ENCODE assay signal across 19 mouse cellular contexts in genomic region chr6:103610656-103611055, GRCm38 (mm10).
"Had no signal": no experiment of that assay in that cellular context is flagged by ENCODE, and none has a peak within 500 bp of the region (broad histone marks: within the 10 kb centered on the region; RNA-seq: fewer than 3 reads in every experiment).

No protein-coding gene starts in this region.

- H3K27ac ChIP-seq: liver, embryonic 13.5 days; liver, embryonic 15.5 days; lung, embryonic 15.5 days; macrophage; midbrain, embryonic 12.5 days; midbrain, embryonic 15.5 days; neural tube, embryonic 12.5 days; stomach, embryonic 15.5 days; stomach, postnatal 0 days had no signal

- ATAC-seq: liver, postnatal 0 days; lung, postnatal 0 days; midbrain, embryonic 15.5 days had no signal

- H3K4me2 ChIP-seq: liver, embryonic 13.5 days; liver, embryonic 15.5 days; lung, embryonic 15.5 days; midbrain, embryonic 12.5 days; midbrain, embryonic 15.5 days; neural tube, embryonic 12.5 days; stomach, embryonic 15.5 days had no signal

- H3K4me1 ChIP-seq: liver, embryonic 13.5 days; liver, embryonic 15.5 days; lung, embryonic 15.5 days; megakaryocyte, embryonic 14.5 days; neural tube, embryonic 12.5 days; stomach, embryonic 15.5 days had no signal

- H3K27me3 ChIP-seq: liver, embryonic 13.5 days; liver, embryonic 15.5 days; lung, embryonic 15.5 days; megakaryocyte, embryonic 14.5 days; midbrain, embryonic 12.5 days; midbrain, embryonic 15.5 days; neural tube, embryonic 12.5 days; stomach, embryonic 15.5 days had no signal

- H3K9ac ChIP-seq: liver, embryonic 13.5 days; liver, embryonic 15.5 days; liver, postnatal 0 days; lung, embryonic 15.5 days; midbrain, embryonic 12.5 days; midbrain, embryonic 15.5 days; neural tube, embryonic 12.5 days; stomach, embryonic 15.5 days had no signal

- H3K9me3 ChIP-seq: liver, embryonic 13.5 days; liver, embryonic 15.5 days; lung, embryonic 15.5 days; megakaryocyte, embryonic 14.5 days; midbrain, embryonic 12.5 days; midbrain, embryonic 15.5 days; neural tube, embryonic 12.5 days; stomach, embryonic 15.5 days had no signal

- H3K4me3 ChIP-seq: liver, embryonic 13.5 days; liver, embryonic 15.5 days; lung, embryonic 15.5 days; megakaryocyte, embryonic 14.5 days; midbrain, embryonic 12.5 days; midbrain, embryonic 15.5 days; neural tube, embryonic 12.5 days; stomach, embryonic 15.5 days had no signal

- DNase-seq: liver, embryonic 13.5 days; liver, postnatal 0 days; lung, adult 2 months; lung, postnatal 14 days; lung, postnatal 36 days; right cerebral cortex, postnatal 14 days; thymus, adult 2 months; thymus, postnatal 25 days; thymus, postnatal 4 days had no signal

- H3K36me3 ChIP-seq: liver, embryonic 13.5 days; liver, embryonic 15.5 days; lung, embryonic 15.5 days; midbrain, embryonic 12.5 days; midbrain, embryonic 15.5 days; neural tube, embryonic 12.5 days; stomach, embryonic 15.5 days had no signal
